Mouse (Mus musculus): ENCODE measurements around the gene Zdhhc14. TPM values are rescaled to one million over a fixed set of nuclear protein-coding genes. Genes with fewer than 3 reads are reported as not detected.
A peak's percentile ranks its signal among the peaks of the same experiment; 100 is the strongest.

Gene Zdhhc14
- total RNA-seq, 2 experiments from 2014 or later: 9.8 to 17.2 TPM

DNA sequence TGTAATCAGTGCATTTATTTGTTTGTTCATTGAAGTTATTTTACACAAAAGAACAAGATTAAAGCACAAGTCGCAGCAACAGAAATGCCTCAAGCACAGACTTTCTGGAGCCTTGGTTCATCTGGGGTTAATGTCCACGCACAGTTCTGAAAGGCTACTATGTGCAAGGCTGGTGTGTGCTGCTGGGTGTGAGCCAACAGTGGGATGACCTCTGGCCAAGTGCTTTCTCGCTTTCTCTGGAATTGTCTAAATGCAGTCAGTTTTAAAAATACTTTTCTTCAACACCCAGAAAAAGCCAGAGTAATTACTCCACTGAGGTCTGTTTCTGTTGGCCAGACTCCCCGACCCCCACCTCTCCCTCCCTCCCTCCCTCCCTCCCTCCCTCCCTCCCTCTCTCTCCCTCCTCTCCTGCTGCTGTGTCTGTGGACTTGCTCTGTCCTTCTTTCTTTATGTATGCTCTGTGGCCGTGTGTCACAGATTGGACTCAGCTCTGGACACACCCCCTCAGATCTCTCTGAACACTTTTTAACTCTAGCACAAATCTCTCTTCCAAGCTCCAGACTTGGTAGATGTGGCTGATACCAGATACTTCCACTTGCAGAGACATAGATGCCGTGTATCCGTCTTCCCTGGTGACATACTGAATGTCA is 206.2 kb downstream of the Zdhhc14 start:
- ATAC-seq (replicated peaks; ENCODE audit: low FRiP score, low TSS enrichment, poor library complexity, severe bottlenecking): no peak

DNA sequence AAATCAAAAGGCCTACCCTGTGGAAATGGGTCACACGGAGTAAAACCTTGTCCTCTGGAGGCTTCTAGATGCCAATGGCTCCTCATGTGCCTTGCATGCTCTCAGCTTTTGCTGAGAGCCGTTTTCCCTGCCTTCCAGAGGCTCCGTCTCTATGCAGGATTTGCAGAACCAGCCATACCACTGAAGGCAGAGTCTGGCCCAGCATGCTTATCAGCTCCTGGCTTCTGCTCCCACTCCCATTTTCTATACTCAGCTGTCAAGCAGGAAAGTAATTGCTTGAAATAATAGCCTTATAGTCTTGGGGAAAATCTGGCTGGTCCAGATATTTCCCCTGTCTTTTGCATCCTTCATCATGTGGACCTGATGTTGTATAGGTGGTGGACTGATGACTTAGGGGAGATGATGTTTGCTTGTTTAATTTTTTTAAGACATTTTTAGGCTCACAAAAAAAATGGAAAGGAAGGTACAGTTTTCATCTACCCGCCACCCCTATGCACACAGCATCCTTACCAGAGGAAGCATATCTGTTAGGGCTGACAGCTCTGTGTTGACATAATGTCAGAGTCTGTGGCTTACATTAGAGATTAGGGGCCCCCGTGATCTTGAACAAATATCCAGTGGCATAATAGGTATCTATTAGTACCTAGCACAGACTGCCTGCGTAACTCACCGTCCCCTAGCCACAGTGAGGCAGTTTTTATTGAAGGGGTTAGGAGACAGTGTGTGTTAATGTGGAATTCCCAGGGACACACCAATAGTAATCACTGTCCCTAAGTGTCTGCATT is 218.2 kb downstream of the Zdhhc14 start:
- no peak for ATAC-seq (replicated peaks; ENCODE audit: low FRiP score, low TSS enrichment, poor library complexity, severe bottlenecking)

DNA sequence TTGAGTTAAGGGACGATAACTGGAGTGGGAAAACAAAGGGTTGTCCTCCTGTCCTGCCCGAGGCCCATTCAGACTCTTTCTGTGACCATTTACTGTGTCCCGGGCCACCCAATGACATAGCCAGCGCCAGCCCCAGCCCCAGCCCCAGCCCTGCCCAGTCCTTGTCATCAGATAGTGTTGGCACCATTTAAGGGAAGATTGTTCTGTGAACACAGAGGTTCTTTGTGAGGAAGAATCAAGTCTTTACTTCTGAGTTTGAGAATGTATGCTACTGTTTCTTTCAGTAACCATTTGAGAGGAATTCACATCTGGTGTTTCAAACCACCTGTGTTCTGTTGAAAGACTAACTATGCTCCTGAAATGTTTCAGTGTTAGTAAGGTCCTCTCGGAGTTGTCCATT is 219.5 kb downstream of the Zdhhc14 start:
- ATAC-seq (replicated peaks; ENCODE audit: low FRiP score, low TSS enrichment, poor library complexity, severe bottlenecking): no peak

DNA sequence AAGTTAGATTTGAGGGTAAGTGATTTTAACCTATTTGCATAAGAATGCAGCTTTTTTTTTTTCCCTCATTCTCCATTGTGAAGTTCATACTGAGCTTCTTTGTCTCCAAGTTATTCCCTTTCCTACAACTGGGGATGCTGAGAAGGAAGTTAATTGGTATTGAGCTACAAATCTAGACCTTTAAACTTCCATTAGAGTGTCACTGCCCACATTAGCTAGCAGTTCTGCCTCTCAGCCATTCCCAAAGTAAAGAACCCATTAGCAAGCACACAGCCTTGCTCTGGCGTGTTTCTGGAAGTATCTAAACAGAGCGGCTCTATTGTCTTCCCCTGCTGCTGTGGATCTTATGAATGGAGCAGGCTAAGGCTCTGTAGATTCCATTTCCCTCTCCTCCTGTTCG is 220.8 kb downstream of the Zdhhc14 start:
- ATAC-seq (replicated peaks; ENCODE audit: low FRiP score, low TSS enrichment, poor library complexity, severe bottlenecking): no peak

DNA sequence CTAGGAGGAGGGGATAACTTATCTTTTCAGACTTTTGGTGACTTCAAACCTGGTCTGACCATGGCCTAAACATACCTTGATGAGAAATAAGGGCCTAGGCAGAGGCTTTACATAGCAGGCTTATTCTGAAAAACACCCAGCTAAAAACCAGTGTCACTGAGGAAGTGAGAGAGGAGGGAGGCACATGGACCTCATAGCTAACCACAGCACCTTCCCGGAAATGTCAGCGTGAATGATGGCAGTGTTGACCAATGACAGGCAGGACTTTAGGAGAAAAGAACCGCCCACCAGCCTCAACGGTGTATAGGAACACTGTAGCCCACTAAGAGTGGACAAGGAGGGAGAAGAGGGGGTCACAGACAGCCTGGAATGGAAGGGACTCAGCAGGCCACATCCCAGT is 224.6 kb downstream of the Zdhhc14 start:
- no peak for ATAC-seq (replicated peaks; ENCODE audit: low FRiP score, low TSS enrichment, poor library complexity, severe bottlenecking)

DNA sequence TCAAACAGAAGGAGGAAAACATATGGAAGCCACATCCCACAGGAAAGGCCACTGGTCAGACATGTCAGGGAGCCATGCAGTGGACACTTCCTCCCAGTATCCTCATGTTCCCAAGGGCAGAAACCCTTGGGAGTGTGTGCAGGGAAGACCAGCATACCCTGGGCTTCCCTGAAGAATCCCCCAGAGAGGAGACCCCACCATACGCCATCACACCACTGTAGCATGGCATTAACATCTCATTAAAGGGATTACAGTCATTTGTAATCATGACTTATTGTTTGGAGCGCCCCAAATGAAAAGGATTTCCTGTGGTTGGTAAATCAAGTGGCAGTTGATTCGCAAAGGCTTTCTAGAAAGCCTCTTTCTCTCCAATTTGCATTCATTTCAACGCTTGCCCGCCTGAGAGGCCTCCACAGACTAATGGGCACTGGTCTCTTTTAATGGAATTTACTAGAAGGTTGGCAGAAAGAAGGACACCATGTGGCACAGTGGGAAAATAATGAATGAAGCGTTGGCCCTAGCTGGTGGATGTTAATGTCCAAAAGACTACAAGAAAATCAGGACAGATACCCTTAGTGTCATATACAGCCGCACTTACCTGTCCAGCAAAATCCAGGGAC is 226.5 kb downstream of the Zdhhc14 start:
- no peak for ATAC-seq (replicated peaks; ENCODE audit: low FRiP score, low TSS enrichment, poor library complexity, severe bottlenecking)

DNA sequence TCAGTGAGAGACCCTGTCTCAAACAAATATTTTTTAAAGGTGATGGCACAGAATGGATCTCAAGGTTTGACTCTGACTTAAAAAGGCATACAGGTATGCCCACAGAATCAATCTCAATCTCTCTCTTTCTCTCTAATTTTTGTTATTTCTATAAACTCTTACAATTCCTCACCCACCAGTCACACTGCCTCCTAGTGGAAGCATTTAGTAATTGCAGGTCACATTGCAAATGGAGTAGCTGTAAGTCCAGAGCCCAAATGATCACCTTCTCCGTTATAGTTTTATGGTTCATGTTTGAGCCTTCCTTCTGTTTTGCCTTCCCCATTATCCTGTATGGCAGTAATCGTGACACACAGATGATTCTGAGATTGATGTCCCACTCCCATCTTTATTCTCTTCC is 230.4 kb downstream of the Zdhhc14 start:
- ATAC-seq (replicated peaks; ENCODE audit: low FRiP score, low TSS enrichment, poor library complexity, severe bottlenecking): no peak

DNA sequence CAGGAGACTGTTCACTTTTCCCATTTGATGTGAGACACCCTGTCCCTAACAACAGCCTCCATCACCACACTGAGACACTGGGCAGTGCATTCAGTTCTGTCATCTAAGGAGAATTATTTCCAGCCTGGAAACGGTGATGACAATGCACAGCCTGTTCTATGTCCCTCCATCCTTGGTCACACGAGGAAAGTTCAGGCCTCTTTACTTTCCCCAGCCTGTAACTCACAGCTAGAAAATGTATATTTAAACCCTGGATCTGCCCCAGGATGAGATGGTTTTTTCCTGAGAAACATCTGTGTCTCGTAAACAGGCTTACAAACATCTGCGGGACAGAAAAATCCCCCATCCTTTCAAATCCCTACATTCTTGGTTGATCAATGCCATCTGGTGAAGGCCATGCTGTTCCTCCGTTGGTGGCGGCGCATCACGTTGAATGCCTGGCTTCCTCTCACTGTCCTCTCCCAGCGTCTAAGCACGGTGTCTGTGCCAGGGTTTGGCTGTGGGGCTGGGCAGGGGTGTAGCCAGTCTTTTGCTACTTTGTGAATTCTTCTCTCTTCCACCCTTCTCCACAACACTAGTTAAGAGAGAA is 231.3 kb downstream of the Zdhhc14 start:
- ATAC-seq (replicated peaks; ENCODE audit: low FRiP score, low TSS enrichment, poor library complexity, severe bottlenecking): no peak

DNA sequence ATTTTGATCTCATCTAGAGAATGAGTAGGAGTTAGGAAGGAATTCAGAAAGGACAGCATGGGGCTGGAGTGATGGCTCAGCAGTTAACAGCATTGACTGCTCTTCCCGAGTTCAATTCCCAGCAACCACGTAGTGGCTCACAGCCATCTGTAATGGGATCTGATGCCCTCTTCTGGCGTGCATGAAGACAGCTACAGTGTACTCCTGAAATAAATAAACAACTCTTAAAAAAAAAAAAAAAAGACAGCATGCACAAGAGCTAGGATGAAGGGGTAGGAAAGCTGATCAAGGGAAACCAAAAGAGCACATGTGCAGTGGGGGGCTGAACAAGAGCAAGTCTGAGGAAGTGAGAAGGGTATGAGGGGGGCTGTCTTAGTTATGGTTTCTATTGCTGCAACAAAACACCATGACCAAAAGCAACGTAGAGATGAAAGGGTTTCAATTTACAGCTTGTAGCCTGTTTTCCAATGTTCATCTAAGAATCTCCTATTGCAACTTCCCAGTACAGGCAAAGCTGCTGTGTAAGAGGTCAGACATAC is 237.3 kb downstream of the Zdhhc14 start:
- ATAC-seq (replicated peaks; ENCODE audit: low FRiP score, low TSS enrichment, poor library complexity, severe bottlenecking): no peak

DNA sequence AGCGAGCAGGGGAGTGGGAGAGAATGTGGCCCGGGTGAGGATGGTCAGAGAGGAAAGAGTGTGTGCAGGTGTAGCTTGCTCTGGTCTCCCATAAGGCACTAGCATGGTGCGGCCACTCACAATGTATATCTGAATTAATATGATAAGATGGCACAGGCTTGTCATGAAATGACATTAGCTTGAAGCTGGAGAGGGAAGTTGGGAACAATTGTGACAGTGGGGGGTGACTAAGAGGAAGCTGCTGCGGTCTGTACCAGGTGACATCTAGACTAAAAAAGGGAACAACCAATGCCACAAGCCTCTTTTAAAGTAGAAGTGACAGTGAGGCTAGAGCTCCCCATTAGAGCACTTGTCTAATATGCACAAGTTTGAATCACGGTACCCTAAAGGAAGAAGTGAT is 238.2 kb downstream of the Zdhhc14 start:
- no peak for ATAC-seq (replicated peaks; ENCODE audit: low FRiP score, low TSS enrichment, poor library complexity, severe bottlenecking)

DNA sequence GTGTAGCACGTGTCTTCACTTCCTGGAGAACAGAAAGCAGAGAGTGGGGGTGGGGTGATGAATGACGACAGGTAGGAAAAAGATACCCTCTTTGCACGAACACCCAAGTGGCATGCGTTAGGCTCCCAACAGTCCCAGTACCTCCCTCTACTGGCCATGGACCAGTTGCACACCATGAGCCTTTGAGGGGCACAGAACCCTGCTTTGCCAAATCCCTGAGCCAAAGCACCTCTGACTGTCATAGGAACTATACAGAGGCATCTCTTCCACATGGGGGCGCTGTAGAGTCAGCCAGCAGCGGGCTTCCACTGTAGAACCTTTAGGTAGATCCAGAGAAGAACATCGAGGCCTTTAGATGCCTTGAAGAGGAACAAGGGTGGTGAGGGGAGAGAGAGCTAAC is 241.0 kb downstream of the Zdhhc14 start:
- peak; percentile 83 for ATAC-seq (replicated peaks; ENCODE audit: low FRiP score, low TSS enrichment, poor library complexity, severe bottlenecking)

DNA sequence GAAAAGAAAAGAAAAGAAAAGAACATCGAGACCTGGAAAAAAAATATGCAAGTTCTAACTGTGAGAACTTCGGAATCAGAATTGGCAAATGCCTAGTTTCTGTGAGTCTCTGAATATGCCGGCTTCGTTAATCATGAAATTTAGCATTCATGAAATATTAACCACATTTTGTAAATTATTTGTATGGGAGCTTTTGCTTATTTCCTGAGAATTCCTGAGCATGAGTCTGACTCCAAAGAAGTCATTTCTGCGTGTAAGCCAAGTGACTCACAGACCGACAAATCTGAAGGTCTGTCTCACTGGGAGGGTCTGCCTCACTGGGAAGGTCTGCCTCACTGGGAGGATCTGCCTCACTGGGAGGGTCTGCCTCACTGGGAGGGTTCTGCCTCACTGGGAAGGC is 248.7 kb downstream of the Zdhhc14 start:
- no peak for ATAC-seq (replicated peaks; ENCODE audit: low FRiP score, low TSS enrichment, poor library complexity, severe bottlenecking)

DNA sequence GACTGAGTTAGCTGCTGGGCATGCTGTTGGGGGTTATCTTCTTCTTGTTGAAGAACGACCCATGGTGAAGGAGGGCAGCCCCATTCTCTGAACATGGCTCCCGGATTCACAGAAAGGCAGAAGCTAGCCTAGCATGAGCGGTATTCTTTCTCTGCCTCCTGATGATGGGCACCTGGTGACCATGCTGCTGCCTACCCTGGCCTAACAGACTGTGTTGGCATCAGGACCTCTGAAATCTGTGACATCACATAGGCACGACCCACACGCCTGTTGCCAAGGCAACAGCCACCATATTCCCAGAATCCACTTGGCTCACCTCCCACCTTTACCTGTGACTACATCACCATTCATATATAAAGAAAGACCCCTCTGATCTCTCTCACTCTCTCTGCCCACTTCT is 251.7 kb downstream of the Zdhhc14 start:
- ATAC-seq (replicated peaks; ENCODE audit: low FRiP score, low TSS enrichment, poor library complexity, severe bottlenecking): no peak

DNA sequence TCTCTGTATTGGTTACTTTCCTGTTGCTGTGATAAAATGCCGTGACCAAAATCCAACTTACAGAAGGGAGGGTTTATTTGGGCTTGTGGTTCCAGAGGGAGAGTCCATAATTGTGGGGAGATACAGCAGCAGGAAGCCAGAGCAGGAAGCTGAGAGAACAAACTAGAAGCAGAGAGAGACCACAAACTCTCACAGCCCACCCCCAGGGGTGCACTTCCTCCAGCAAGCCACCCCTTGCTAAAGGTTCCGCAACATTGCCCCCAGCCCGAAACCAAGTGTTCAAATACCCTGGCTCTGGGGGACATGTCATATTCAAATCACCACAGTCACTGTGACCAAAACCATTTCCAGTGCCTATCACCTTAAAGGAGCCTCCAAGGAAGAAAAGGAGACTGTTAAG is 254.0 kb downstream of the Zdhhc14 start:
- ATAC-seq (replicated peaks; ENCODE audit: low FRiP score, low TSS enrichment, poor library complexity, severe bottlenecking): no peak

DNA sequence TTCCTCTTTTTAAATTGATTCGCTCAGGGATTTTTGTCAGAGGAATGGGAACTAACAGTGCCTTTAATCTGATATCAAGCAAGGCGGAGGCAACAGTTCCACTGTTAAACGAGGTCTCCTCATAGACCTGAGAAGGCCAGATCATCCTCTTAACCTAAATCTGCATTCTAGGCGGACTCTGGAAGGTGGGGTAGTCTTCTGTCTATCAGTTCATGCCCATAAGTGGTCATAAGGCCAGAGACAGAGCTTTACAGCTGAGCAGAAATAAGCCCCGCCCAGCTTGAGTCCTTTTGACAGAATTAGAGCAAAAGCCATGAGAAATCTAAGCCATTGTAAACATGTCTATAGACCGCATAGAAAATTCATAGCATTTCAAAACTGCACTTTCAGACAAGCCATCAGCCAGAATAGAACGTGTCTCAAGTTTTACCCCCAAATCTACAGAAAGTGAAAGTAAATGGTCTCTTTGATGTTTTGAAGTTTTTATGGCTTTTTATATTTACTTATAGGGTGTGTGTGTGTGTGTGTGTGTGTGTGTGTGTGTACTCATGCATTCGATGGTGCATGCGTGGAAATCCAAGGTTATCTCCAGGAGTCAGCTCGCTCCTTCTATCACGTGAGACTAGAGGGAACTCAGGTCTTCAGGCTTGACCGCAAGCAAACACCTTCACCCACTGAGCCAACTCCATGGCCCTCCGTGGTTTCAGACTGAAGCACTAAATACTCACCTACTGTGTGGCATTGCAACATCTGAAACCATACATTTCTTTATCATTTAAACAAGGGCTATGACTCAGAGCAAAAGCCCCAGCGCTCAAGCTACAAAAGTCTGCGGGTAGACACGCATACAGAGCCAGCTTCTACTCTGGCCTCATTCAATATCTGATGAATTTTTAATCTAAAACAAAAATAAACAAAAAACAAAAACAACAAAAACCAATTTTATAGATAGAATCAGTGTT is 255.5 kb downstream of the Zdhhc14 start:
- ATAC-seq (replicated peaks; ENCODE audit: low FRiP score, low TSS enrichment, poor library complexity, severe bottlenecking): no peak

DNA sequence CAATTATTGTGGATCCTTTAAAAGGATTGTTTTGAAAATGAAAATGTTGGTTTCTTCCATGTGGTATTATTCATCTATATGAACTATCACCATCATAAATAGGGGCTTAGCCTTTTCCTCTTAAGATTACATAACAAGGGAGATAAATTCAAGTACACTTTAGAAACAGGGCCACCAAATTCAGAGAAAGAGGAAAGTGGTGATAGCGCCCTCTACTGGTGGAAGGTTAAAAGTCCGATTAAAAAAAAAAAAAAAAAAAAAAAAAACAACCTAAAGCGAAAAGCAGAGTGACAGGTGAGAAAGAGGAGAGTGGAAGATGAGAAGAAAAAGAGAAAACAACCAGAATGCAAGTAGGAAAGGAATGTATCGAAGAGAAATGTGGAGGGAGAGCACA is 256.1 kb downstream of the Zdhhc14 start:
- ATAC-seq (replicated peaks; ENCODE audit: low FRiP score, low TSS enrichment, poor library complexity, severe bottlenecking): no peak

DNA sequence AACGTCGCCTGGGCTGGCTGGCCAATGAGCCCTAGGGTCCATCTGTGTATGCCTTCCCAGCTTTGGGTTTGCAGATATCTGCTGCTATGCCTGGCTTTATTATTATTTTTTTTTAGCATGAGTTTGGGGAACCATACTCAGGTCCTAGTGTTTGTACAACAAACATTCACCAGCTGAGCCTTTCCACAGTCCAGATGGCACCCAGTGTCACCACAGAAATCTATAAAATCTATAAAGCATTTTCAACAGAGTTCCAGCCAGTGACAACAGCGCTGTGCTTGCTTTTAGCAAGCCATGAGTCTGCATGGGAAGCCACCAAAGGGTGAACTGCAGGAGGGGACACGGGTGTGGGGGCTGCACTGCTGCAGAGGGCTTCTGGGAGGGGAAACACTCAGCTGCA is 257.9 kb downstream of the Zdhhc14 start:
- no peak for ATAC-seq (replicated peaks; ENCODE audit: low FRiP score, low TSS enrichment, poor library complexity, severe bottlenecking)

DNA sequence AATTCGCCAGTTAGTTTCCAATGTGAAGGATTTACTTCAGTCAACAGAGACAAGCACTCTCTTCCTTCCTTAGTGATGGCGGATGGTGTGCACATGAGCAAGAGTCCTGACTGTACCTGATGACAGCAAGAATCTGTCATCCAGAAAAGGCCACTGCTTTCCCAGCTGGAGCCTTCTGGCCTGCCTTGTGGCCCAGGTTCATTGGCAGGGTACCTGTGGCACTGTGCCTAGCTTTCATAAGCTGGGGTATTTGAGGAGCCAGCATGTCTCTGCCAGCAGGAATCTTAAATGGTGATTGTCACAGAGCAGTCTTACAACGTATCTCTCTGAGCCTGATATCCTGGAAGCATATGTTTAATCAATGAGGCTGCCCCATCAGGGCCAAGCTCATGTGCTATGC is 258.7 kb downstream of the Zdhhc14 start:
- no peak for ATAC-seq (replicated peaks; ENCODE audit: low FRiP score, low TSS enrichment, poor library complexity, severe bottlenecking)

DNA sequence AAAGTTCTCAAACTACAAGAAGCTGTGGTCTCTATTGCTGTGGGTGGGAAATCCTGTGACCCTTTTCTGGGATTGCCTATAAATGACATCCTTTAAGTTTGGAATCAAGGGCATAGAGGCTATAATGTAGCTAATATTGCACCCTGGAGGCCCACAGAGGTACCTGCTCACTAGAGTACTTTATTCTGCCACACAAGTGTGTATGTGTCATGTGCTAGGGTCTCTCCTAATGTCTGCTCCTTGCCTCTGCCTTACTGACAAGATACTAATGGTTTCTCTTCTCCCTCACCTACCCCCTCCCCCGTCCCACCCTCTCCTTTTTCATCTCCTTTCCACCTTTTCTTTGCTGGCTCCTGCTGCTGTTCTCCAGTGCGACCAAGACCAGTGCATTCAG is 260.0 kb downstream of the Zdhhc14 start:
- ATAC-seq (replicated peaks; ENCODE audit: low FRiP score, low TSS enrichment, poor library complexity, severe bottlenecking): no peak

Data from megakaryocyte-erythroid progenitor cell, adult 5-6 weeks (primary cell).